Mouse (Mus musculus): ENCODE measurements around the gene Ctsq. TPM values are rescaled to one million over a fixed set of nuclear protein-coding genes. Genes with fewer than 3 reads are reported as not detected.
"Not testable (repeated sequence)": the region's sequence is repeated elsewhere in the genome, so short reads cannot be mapped to it uniquely, and the experiment has no call there.

Gene Ctsq
- not detected for total RNA-seq (2021)

GRCm38 (mm10) chr13:61040531-61040930 lies at the start of gene Ctsq:
Ctsq (minus strand) TSS chr13:61040631.
- no peak for DNase-seq (ENCODE audit: extremely low spot score in 1 of 2, low spot score in 1 of 2)

GRCm38 (mm10) chr13:61022785-61023184 lies 17.6 kb downstream of the Ctsq start:
- no peak for DNase-seq (ENCODE audit: extremely low spot score in 1 of 2, low spot score in 1 of 2)

GRCm38 (mm10) chr13:61021844-61022243 lies 18.6 kb downstream of the Ctsq start:
- DNase-seq (ENCODE audit: extremely low spot score in 1 of 2, low spot score in 1 of 2) = no peak

GRCm38 (mm10) chr13:61010171-61010570 lies 30.3 kb downstream of the Ctsq start:
- DNase-seq (ENCODE audit: extremely low spot score in 1 of 2, low spot score in 1 of 2) = no peak

GRCm38 (mm10) chr13:61005859-61006258 lies 34.6 kb downstream of the Ctsq start, which contains the start of gene Ctsj:
Ctsj (minus strand) TSS chr13:61005959.
- DNase-seq (ENCODE audit: extremely low spot score in 1 of 2, low spot score in 1 of 2) = no peak

- no peak for DNase-seq (ENCODE audit: extremely low spot score in 1 of 2, low spot score in 1 of 2)
Observed at GRCm38 (mm10) chr13:60997600-60997999, 42.8 kb downstream of the Ctsq start.

GRCm38 (mm10) chr13:60986915-60987314 lies 53.5 kb downstream of the Ctsq start:
- not testable (repeated sequence) for DNase-seq (ENCODE audit: extremely low spot score in 1 of 2, low spot score in 1 of 2)

Other genes starting within 250 kb of the Ctsq start
- not detected for gene Ctsll3, start 237.8 kb downstream of the Ctsq start, total RNA-seq (2021)
- not detected for gene 4930486L24Rik, start 176.2 kb downstream of the Ctsq start, total RNA-seq (2021)
- under 1 TPM in 1 of 2 experiments, not detected in 1; 0.20 TPM for gene Gm49392, start 143.7 kb downstream of the Ctsq start, total RNA-seq (2021)
- gene Ctla2b, start 143.2 kb downstream of the Ctsq start, total RNA-seq (2021) = 1 to 10 TPM in 1 of 2 experiments, under 1 TPM in 1; 0.86 to 2.8 TPM
- not detected for gene Tpbpb, start 135.8 kb downstream of the Ctsq start, total RNA-seq (2021)
- gene Gm49393, start 105.0 kb downstream of the Ctsq start, total RNA-seq (2021) = not detected
- gene Gm49391, start 104.1 kb downstream of the Ctsq start, total RNA-seq (2021) = 1 to 10 TPM in 1 of 2 experiments, not detected in 1; 1.1 TPM
- gene Ctla2a, start 104.0 kb downstream of the Ctsq start, total RNA-seq (2021) = 10 to 100 TPM; 14.6 to 16.8 TPM
- not detected for gene Tpbpa, start 98.6 kb downstream of the Ctsq start, total RNA-seq (2021)
- gene Ctsj, start 34.7 kb downstream of the Ctsq start, total RNA-seq (2021) = not detected
- gene Ctsr, start 123.6 kb upstream of the Ctsq start, total RNA-seq (2021) = not detected
- not detected for gene Cts6, start 162.8 kb upstream of the Ctsq start, total RNA-seq (2021)
- gene Cts8, start 214.7 kb upstream of the Ctsq start, total RNA-seq (2021) = not detected
- gene Gm49398, start 248.2 kb upstream of the Ctsq start, total RNA-seq (2021) = not detected

Data from layer of hippocampus, postnatal 25 days (tissue).